Mouse (Mus musculus) E14TG2a.4 (cell line): ENCODE data around the gene Rras2.

Source experiments
- CTCF ChIP-seq: conservative IDR thresholded peaks from 2 replicates; pipeline ENCODE4 v1.5.1; 2014; ENCODE audit warnings: low read length
- NANOG ChIP-seq: IDR thresholded peaks from 2 replicates; pipeline ENCODE4 v1.6.1; 2014; ENCODE audit warnings: borderline replicate concordance, low read length, mixed read lengths
- POU5F1 ChIP-seq: IDR thresholded peaks from 2 replicates; pipeline ENCODE4 v1.6.1; 2014; ENCODE audit warnings: low read length, borderline replicate concordance

DNA sequence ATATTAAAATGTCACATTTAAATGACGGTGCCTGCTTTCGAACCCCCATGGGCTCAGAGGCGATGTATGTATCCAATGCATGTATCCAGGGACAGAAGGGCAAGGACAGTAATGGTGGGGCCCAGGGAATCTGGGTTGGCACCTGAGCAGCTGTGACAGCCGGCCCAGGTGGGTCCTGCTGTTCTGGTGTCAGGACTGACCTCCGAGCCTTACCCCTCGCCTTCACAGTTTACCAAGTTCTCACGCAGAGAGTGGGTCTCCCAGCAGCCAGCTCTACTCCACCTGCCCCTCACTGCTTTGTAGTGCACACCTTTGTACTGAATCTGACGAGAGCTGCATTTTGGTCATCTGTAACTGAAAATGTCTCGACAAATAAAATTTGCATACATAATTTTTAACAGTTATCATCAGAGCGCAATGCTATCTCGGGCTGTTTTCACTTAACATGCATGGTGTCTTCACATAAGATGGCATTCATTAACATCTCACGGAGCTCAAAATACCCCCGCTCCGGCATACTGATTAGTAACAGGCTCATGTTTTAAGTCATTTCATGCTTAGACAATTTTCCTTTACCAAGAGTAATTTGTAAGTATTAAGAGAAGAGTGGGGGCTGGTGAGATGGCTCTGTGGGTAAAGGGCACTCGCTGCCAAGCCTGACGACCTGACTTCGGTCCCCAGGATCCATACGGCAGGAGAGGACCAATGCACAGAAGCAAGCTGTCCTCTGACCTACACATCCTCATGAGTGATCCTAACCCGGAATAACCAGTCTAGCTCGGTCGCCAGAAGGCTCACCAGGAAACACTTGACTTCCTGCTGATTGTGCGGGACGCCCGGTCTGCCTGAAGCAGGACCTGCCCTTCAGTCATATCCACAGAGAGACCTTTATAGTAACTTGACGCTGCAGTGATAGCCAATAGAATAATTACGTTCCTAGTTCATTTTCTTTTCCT lies 74.3 kb downstream of the Rras2 start:
- TF ChIP-seq CTCF (no peak), POU5F1 (no peak), NANOG (no peak)
